Mouse (Mus musculus) ovary, postnatal 36 days (tissue): ENCODE measurements around the gene Vwa7.

Experiments
- DNase-seq: peaks from one replicate; pipeline ENCODE4 v3.0.0; 2022; ENCODE audit warnings: low spot score, mixed read lengths

Vwa7 gene

GRCm38 (mm10) chr17:35064951-35065947, 48.9 kb downstream of the Vwa7 start, which contains the start of gene Ly6g6c:
Gene Ly6g6c, plus strand, starts transcription at chr17:35065388.
- DNase-seq = peak; percentile 68

GRCm38 (mm10) chr17:35066084-35066483, 49.7 kb downstream of the Vwa7 start, which contains the start of gene Mpig6b:
Gene Mpig6b, minus strand, starts transcription at chr17:35066184.
- DNase-seq = no peak

- no peak for DNase-seq
Observed at GRCm38 (mm10) chr17:35068213-35068914, 52.0 kb downstream of the Vwa7 start.

GRCm38 (mm10) chr17:35070556-35071229, 54.3 kb downstream of the Vwa7 start:
- no peak for DNase-seq

GRCm38 (mm10) chr17:35071454-35071853, 55.1 kb downstream of the Vwa7 start:
- DNase-seq = no peak

- DNase-seq = no peak
Observed at GRCm38 (mm10) chr17:35074097-35074496, 57.7 kb downstream of the Vwa7 start.
